Mouse (Mus musculus): ENCODE measurements around the gene 1700109H08Rik. TPM values are rescaled to one million over a fixed set of nuclear protein-coding genes. Genes with fewer than 3 reads are reported as not detected.

1700109H08Rik gene
- polyA plus RNA-seq, 1 experiment: 2.0 TPM

DNA sequence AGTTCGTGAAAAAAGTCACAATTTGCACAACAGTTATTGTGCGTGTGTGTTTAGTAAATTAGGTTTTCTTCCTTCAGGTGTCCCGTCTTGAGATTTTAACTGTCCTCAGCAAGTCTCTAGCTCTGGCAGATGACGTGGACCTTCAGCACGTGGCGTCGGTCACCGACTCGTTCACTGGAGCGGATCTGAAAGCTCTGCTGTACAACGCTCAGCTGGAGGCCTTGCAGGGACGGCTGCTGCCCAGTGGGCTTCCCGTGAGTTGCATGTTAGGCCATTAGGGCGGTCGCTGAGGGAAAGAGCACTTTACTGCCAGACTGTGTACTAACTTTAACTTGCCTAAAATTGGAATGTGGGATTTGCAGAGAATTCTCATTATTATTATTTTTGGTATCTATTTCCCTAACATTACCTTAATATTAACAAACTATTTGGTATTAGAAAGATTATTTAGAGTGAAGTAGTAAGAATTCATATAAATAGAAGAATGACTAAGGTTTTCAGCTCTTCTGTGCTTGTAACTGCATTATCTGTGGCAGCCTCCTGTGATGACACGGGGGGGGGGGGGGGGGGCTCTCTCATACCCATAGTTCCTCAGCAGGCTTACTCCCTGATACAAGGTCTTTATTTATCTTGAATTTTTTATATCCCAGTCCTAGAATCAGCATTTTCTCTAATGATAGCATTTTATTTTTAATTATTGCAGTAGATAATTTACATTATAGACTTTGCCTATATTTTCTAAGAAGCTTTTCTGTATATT is 60.3 kb downstream of the 1700109H08Rik start:
- TF ChIP-seq POLR2A (IDR thresholded peaks at IDR 0.05; ENCODE audit: borderline replicate concordance, extremely low read depth, low read depth, low read length): no peak
- no peak for TF ChIP-seq CTCF (IDR thresholded peaks at IDR 0.05; ENCODE audit: insufficient read depth, low read length)
- no peaks in the 10 kb centered on the region for H3K4me1 ChIP-seq (ENCODE audit: control insufficient read depth, insufficient read depth, low read length)
- H3K4me3 ChIP-seq (replicated peaks; ENCODE audit: extremely low read depth, low read depth, low read length): no peak overlapping the region
- DNase-seq: no peak
- WGBS: 77% methylated on average over 16 of the region's 16 CpGs

DNA sequence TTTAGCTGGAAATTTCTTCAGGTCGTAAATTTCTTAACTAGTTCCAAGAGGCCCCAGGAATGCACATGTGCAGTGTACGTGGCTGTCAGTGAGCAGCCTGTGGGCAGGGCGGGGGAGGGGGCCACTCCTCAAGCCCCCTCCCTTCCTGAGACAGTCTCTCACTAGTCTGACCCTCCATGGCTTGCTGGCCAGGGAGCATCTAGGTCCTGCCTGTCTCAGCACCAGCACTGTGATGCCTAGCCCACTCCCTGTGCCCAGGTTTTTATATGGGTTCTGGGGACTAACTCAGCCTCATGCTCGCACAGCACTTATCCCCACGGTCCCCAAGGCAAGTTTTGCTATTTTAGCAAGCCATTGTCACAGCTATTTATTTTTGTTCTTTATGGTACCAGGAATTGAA is 60.9 kb downstream of the 1700109H08Rik start:
- 87% methylated on average over 5 of the region's 5 CpGs for WGBS
- Histone ChIP-seq H3K4me1 (ENCODE audit: control insufficient read depth, insufficient read depth, low read length) (no peaks in the 10 kb centered on the region), H3K4me3 (replicated peaks; ENCODE audit: extremely low read depth, low read depth, low read length) (no peak overlapping the region)
- TF ChIP-seq POLR2A (IDR thresholded peaks at IDR 0.05; ENCODE audit: borderline replicate concordance, extremely low read depth, low read depth, low read length) (no peak), CTCF (IDR thresholded peaks at IDR 0.05; ENCODE audit: insufficient read depth, low read length) (no peak)
- DNase-seq: no peak

DNA sequence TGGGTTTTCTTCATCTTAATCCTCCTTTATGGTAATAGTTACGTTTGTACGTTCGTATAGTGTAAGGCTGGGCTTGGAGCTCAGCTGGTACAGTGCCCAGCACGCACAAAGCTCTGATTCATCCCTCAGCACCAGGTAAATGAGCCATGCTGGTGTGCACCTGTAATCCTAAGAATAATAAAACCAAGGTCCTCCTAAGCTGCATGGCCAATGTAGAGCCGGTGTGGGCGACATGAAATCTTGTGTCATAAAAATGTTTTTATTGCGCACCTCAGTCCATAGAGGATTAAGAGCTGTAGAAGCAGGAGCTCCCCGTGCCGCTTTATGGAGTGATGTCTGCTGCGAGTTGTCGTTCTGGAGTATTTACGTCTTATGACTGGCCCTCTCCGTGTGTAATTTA is 61.9 kb downstream of the 1700109H08Rik start:
- 92% methylated on average over 13 of the region's 13 CpGs for WGBS
- H3K4me3 ChIP-seq (replicated peaks; ENCODE audit: extremely low read depth, low read depth, low read length): no peak overlapping the region
- TF ChIP-seq CTCF (IDR thresholded peaks at IDR 0.05; ENCODE audit: insufficient read depth, low read length) (no peak), POLR2A (IDR thresholded peaks at IDR 0.05; ENCODE audit: borderline replicate concordance, extremely low read depth, low read depth, low read length) (no peak)
- DNase-seq: no peak
- H3K4me1 ChIP-seq (ENCODE audit: control insufficient read depth, insufficient read depth, low read length): no peaks in the 10 kb centered on the region

DNA sequence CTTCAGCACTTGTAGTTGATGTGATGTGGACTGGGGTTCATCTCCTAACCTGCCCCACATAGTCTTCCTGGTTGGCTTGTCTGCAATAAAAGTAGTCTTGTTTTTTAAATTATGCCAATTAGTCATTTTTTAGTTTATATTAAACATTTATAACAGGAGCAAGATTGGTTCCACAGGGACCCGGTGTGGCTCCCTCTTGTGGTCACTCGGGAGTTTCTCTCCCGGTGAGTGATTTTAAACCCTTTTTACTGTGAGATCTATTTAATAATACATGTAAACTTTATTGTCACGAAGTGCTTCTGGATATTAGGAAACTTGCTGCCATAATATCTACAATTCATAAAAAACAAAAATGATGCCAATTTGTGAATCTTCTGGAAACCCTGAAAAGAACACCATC is 62.6 kb downstream of the 1700109H08Rik start:
- WGBS: 72% methylated on average over 4 of the region's 4 CpGs
- TF ChIP-seq POLR2A (IDR thresholded peaks at IDR 0.05; ENCODE audit: borderline replicate concordance, extremely low read depth, low read depth, low read length): no peak
- 0 out of 2 replicates have a peak, but pooled peaks have one; percentile 19 for TF ChIP-seq CTCF (IDR thresholded peaks at IDR 0.05; ENCODE audit: insufficient read depth, low read length)
- Histone ChIP-seq H3K4me3 (replicated peaks; ENCODE audit: extremely low read depth, low read depth, low read length) (no peak overlapping the region), H3K4me1 (ENCODE audit: control insufficient read depth, insufficient read depth, low read length) (no peaks in the 10 kb centered on the region)
- no peak for DNase-seq

Other genes with a start within 250 kb of the 1700109H08Rik start
- 13.4 and 15.7 TPM in 2 replicates for gene Cdk6, start 230.1 kb upstream of the 1700109H08Rik start, polyA plus RNA-seq (2012; rRNA removed)
- 4.7 and 6.4 TPM in 2 replicates for gene Fam133b, start 27.7 kb upstream of the 1700109H08Rik start, polyA plus RNA-seq (2012; rRNA removed)
- gene Pex1, start 24.5 kb downstream of the 1700109H08Rik start, polyA plus RNA-seq (2012; rRNA removed): 3.8 and 7.1 TPM in 2 replicates
- 3.7 and 4.4 TPM in 2 replicates for gene Rbm48, start 25.0 kb downstream of the 1700109H08Rik start, polyA plus RNA-seq (2012; rRNA removed)
- gene Tmbim7, start 79.6 kb downstream of the 1700109H08Rik start, polyA plus RNA-seq (2012; rRNA removed): not detected in 2 replicates
- 36.1 and 39.0 TPM in 2 replicates for gene Gatad1, start 85.6 kb downstream of the 1700109H08Rik start, polyA plus RNA-seq (2012; rRNA removed)
- gene Ankib1, start 231.4 kb downstream of the 1700109H08Rik start, polyA plus RNA-seq (2012; rRNA removed): 6.5 and 7.9 TPM in 2 replicates
- gene Krit1, start 231.6 kb downstream of the 1700109H08Rik start, polyA plus RNA-seq (2012; rRNA removed): 5.9 and 10.3 TPM in 2 replicates

Measured in lung, adult 2 months (tissue).